Mouse (Mus musculus): ENCODE data around the gene Prss54. TPM values are rescaled to one million over a fixed set of nuclear protein-coding genes. Genes with fewer than 3 reads are reported as not detected.
"Not testable (repeated sequence)": the region's sequence is repeated elsewhere in the genome, so short reads cannot be mapped to it uniquely, and the experiment has no call there.

The Prss54 gene
- not detected for polyA plus RNA-seq (2017; shearing (Covaris generic))

DNA sequence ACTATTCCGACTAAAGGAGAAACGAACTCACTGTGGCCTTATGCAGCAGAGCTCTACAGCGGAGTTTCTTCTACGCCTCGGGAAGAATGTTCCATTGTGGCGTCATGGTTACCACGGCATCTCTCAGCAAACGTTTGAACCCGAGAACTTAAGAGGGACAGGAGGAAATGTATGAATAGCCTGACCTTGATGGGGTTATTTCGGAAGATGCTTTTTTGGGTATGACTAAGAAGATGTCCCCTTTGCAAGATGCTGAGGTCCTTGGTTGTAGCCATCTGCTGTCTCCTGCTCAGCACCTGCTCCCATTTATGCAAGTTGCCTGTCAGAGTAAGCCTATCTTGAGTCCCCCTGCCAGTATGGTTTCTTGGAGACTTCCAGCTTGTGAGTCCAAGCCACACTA lies at the start of gene Prss54:
Prss54 (minus strand) TSS at position 101 of the 400 bp plus-strand sequence.
- no peak for ATAC-seq

DNA sequence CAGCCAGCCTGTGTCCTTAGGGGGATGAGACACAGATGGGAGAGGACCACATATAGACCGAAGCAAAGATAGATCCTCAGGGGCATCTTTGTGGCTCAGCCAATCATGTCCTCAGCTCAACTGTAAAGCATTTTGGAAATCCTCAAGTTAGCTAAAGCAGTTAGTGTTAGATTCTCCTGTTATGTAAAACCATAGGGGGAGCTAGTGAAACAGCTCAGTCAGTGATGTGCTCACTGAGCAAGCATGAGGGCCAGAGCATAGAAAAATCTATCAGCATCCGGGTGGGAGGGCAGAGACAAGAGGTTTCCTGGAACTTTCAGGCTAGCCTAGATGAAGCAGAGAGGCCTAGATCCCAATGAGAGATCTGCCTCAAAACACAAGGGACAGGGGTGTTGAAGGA lies 48.7 kb upstream of the Prss54 start:
- no peak for ATAC-seq

DNA sequence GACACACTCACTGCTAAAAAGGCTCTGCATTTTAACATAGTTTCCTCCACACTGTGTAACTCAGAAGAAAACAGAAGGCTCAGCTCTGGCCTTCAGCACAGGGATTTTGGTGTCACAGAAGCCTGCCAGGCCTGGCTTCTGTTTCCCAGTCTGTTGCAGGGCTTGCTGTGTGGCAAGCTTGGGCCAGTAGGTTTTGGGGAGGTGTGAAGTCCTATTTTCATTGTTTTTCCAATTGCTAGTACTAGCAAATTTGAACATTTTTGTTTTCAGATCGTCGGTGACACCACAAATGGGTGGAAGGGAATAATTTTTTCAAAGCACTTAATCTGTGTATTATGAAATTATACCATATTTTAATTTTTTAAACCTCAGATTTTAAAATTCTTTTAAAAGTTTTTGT lies 43.9 kb upstream of the Prss54 start:
- ATAC-seq, result no peak

DNA sequence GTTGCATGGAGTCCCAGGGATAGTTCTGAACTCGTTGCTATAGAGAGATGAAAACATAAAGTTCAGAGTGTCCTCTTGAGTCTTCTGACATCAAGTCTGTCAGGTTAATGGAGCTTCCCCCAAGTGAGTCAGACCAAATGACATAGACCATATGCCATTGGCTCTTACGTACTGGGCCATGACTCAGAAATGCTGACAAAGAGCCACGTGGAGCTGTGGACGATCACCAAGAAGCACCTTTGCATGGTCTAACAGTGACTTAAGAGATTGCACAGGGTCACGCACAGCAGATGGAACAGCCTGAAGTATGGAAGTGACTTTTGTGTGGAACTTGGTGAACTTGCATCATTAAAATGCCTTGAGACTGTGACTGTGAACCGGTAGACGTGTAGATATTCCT lies 40.2 kb upstream of the Prss54 start:
- no peak for ATAC-seq

DNA sequence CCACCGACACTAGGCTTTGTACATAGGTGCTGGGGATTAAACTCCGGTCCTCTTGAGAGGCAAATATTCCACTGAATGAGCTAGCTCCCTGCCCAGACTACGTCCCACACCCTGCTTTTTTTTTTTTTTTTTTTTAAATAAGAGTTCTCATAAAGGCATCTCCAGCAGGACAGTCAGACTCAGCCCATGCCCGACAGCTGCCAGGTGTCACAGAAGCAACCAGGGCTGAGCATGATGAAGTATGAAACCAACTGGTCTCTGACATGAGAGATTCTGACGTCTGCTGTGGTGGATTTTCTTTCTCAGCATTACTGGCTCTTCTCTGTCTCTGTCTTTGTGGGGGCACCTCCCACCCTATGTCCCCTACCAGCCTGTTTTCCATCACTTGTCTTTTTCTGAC lies 35.6 kb upstream of the Prss54 start:
- no peak for ATAC-seq

DNA sequence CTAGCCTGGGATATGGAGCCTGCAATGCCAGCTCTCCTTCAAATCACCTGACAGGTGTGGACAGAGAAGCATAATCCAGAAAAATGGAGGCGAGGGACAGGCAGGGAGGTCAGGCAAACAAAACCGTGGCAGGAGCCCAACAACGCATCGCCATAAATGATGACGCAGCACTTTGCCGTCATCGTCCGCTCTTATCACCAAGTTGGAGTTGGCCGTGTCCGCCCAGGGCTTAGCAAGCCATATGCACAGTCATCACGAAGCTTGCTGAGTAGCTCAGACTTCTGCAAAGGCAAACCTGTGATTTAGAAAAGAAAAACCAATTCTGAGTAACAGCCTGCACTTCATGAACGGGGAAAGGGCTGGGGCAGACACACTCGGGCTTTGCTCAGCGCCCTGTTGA lies 34.6 kb upstream of the Prss54 start:
- ATAC-seq, result no peak

DNA sequence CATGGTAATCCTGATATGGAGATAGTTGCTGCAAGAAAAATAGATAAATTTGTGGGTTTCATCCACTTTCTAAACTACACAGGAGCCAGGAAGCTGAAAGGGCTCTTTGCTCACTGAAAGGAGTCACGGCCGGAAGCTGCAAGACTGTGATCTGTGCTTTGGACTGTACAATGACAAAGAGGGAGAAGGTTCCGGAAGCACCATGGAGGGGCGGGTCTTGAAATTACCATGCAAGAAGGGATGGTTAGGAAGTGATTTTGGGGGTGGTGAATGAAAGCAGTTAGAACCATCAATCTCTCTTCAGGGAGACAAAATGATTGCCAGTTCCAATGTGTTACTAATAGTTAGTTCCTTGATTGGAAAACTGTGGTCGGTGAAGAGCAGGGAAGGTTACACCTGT lies 33.3 kb upstream of the Prss54 start:
- ATAC-seq, result no peak

DNA sequence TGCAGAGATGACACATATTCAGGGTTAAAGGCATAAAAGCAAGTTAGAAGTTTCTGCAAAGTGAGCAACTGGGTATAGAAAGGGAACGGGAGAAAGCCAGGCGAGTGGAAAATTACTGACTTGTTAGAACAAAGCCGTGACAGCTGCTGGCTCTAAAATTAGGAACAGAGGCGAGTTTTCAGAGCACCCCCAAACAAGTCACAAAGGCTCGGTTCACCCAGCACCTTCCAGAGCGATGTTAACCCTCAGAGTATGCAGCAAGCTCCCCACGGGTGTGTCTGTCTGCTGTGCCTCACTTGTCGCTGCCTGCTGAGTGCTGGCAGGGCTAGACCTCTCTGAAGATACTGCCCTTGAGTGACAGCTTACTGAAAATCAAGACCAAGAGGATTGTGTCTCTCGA lies 31.1 kb upstream of the Prss54 start:
- no peak for ATAC-seq

DNA sequence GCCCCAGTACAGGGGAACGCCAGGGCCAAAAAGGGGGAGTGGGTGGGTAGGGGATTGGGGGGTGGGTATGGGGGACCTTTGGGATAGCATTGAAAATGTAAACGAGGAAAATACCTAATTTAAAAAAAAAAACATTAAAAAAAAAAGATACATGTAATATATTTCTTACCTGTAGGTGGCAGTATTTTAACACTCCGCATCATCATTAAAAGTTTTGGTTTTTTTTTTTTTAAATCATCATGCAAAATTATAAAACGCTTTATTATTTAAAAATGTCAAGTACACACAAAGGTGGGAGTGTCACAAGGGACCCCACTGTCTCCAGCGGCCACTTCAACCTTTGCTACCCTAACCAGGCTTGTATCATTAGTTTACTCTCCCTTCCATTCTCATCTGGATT lies 30.4 kb upstream of the Prss54 start:
- not testable (repeated sequence) for ATAC-seq

DNA sequence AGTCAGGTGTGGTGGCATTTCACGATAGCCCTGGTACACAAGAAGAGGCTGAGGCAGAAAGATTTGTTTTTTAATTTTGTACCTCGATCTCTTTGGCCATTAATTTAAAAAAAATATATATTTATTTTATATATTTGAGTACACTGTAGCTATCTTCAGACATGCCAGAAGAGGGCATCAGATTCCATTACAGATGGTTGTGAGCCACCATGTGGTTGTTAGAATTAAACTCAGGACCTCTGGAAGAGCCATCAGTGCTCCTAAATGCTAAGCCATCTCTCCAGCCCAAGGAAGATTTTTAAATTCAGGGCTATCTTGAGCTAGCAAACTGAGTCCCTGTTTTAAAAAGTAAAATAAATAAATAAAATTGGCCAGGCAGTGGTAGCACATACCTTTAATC lies 26.0 kb upstream of the Prss54 start:
- no peak for ATAC-seq

DNA sequence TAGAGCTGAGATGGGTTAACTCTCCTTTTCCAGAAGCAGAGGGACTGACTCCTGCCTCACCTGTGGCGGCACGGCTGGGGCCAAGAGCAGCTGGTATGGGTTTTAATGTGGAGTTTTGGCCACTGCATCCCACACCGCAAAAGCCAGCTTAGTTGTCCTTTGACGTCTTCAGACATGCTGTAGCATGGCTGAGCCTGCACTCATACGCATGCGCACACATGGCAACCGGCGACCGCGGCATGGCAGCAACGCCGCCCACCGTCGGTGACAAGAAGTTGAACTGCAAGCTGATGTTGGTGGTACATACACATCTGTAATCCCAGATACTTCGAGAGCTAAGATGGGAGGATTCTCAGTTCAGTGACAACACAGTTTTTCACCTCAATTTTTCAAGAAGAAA lies 25.2 kb upstream of the Prss54 start:
- no peak for ATAC-seq

DNA sequence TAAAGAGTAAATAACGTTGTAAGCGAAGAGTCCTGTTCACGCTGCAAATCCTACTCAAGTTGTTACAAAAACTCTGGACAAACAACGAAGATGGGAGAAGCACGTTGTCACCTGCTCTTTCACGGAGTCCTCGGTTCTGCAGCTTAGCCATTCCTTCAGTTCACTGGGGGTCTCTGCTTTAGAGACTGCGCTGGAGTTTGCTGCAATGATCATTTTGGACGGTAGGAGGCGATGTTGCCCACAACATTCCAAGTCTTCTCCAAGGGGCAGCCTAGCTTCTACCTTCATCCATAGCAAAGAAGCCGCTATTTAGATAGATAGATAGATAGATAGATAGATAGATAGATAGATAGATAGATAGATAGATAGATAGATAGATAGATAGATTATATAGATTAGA lies 23.7 kb upstream of the Prss54 start:
- ATAC-seq, result peak; percentile 43

DNA sequence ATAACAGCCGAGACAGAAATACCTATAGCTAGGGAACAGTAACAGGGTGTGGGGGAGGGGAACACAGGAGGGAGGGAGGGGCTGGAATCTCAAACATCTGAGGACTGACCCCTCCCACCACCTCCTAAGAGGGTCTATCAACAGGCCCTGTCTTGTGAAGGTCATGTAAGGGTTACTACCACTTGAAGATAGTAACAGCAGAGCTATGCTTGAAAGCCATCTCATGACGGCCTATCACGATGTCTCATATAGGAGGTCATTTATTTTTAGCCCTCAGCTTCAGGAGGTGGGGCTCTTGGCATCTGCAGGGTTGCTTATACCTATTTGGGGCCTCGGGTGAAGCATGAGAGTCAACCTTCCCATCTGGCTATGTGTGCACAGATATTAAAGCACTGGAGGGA lies 20.7 kb upstream of the Prss54 start:
- no peak for ATAC-seq

DNA sequence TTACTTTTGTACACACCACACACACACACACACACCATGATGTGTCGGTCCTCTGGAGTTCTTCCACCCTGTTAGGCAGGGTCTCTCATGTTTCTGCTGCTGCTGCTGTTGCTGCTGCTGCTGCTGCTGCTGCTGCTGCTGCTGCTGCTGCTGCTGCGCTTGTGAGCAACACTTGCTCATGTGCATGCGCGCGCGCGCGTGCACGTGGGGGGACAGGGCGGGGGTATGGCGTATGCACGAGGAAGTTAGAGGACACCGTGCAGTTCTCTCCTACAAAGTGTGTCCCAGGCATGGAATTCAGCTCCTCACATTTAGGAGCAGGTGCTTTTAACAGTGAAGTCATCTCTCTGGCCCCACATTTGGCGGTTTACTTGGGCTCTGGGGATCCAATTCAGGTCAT lies 19.0 kb upstream of the Prss54 start:
- ATAC-seq, result no peak

DNA sequence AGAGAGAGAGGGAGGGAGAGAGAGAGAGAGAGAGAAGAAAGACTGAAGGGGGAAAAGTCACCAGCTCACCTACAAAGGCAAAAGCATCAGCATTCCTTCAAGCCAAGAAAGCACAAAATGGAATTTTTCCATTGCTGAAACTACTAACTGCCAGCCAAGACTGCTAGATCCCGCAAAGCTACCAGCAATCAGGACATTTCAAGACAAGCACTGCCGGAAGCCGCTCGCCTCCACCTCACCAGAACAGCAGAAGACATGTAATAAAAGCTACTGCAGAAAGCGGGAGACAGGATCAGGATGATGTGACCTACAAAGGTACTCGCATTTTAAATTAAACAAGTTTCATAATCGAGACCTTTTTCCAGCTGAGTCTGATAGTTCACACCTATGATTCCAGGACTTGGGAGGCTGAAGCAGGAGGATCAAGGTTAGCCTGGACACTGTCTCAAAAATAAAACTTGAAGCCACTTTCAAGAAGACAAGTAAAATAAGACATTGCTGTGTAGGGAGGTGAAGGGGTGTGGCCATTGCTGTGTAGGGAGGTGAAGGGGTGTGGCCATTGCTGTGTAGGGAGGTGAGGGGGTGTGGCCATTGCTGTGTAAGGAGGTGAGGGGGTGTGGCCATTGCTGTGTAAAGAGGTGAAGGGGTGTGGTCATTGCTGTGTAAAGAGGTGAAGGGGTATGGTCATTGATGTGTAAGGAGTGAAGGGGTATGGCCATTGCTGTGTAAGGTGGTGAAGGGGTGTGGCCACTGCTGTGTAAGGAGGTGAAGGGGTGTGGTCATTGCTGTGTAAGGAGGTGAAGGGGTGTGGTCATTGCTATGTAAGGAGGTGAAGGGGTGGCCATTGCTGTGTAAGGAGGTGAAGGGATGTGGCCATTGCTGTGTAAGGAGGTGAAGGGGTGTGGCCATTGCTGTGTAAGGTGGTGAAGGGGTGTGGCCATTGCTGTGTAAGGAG lies 17.6 kb upstream of the Prss54 start:
- ATAC-seq, result no peak

DNA sequence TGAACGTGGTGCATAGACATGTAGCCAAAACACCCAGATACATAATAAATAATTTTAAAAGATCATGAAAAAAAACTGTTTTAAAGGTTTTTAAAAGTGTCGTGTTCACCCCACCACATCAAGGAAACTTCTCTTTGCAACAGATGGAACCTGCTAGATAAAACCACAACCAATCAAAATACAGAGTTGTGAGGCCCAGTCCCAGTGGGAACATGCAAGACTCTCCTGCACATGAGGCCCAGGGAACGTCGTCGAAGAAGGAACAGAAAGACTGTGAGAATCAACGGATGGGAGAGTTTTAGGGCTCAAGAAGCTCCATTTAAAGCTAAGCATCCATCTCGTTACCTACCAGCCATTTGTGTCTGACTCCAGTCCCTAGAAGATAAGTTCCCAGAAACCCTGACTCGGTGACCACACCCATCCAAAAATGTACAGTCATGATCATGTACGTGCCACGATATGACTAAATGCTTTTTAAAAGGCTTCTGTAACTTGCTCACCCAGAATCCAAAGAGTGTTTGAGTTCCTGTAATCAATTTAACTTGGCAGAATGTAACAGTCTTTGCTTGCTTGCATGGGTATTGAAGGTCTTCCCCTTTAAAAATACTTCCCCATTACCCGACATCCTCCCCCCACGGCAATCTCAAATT lies 16.1 kb upstream of the Prss54 start:
- ATAC-seq, result no peak

DNA sequence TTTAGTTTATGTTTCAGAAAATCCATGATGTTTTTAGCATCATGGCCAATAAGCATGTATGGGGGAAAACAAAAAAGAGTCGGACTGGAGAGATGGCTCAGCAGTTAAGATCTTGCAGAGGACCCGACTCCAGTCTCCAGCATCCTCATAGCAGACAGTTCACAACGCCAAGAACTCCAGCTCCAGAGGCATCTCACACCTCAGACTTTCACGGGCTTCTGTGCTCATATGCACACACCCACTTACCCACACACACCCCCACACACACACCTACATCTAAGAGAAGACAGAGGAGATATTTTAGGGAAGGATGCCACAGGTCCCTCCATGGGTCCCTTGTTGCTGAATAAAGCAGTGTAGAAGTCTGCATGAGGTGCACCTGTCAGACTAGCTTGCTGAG lies 14.4 kb upstream of the Prss54 start:
- ATAC-seq, result no peak

DNA sequence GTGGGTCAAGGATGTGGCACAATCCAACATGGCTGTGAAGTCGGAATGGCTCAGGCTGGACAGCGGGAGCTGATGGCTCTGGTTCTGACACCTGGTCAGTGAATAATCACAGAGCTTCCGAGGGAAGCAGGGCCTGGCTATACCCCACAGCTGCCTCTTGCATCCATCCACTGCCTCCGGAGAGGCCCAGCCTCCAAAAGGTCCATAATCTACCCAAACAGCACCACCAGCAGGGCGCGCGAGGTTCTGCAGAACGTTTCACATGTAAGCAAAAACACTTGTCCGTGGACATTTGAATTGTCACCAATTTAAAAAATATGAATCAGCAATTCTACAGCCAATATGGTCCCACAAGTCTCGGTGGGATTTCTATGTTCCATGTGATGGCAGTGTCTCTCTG lies 13.1 kb upstream of the Prss54 start:
- ATAC-seq, result no peak

DNA sequence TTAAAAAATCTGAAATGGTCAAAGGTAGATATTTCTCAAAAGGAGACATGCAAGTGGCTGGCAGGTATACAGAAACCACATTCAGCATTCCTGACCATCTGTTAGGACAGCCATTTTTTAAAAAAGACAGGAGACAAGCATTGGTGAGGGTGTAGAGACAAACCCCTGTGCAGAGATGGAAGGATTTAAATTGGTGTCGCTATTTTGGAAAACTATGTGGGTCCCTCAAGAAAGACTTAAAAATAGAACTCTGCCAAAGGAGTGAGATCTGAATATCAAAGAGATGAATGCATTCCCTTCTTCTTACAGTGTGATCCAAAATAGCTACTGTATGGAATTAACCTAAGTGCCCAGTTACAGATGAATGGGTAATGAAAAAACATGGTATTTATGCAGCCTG lies 11.2 kb upstream of the Prss54 start:
- ATAC-seq, result no peak

DNA sequence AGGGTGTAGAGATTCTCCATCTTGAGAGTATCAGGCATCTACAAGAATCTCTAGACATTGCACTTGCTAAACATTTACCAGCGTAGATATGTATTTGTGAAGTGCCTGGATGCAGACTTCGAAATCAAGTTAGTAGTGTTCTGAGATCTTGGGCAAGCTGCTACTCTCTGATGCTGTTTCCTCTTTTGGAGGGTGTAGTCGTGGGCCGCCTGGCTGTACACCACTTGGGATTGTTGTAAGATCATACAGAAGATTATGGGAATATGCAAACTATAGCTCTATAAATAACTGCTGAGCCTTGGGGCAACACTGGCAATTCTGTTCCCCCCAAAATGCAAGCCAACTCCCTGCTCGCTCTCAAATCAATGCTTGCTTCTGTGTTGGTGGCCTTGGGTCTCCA lies 3.0 kb downstream of the Prss54 start:
- no peak for ATAC-seq

DNA sequence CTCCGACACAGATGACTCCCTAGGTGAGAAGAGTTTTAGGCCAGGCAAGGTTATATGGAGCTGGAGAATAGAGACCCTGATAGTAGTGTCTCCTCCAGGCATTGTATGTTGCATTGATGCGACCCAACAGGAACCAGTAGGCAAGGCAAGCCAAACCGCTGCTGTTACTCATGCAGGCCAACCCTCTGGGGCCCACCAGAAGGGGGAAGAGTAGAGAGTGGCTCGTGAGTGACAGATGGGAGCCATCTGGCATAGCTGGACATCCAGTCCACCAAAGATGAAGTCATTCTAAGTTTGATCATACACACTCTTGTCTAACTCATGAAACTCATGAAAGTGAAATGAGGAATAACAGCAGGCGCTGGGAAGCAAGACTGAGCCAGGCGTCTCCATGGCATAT lies 9.3 kb downstream of the Prss54 start:
- no peak for ATAC-seq

DNA sequence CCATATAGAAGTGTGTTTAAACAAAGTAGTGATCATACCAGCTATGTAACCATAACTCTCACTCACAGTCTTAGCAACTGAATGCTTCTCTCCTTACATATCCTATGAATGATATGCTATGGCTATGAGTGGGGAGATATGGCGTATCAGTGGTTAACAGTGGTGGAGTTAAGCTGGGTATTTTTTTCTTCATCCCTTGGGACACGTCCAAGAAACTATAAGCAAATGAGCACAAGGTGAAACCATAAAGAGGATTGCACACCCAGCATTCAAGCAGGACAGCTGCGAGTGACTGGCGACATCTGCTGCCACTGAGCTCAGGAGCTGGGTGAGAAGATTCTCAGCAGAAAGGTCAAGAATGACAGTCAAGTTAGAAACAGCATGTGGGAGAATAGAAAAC lies 9.9 kb downstream of the Prss54 start:
- ATAC-seq, result no peak

DNA sequence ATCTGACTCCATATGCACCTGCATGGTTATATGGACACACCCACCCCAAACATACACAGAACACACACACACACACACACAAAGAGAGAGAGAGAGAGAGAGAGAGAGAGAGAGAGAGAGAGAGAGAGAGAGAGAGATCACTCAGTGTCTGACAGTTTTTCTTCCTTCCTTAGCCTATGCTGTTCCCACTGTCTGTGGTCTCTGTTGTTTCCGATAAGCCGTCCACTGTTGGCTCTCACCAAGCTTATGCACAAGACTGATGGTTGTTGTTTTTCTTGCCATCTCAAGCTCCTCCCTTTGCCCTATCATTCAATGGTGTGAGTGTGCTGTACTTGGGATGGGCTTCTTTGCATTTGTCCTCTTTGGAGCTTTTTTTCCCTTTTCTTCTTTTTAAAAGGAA lies 20.2 kb downstream of the Prss54 start:
- ATAC-seq, result no peak

DNA sequence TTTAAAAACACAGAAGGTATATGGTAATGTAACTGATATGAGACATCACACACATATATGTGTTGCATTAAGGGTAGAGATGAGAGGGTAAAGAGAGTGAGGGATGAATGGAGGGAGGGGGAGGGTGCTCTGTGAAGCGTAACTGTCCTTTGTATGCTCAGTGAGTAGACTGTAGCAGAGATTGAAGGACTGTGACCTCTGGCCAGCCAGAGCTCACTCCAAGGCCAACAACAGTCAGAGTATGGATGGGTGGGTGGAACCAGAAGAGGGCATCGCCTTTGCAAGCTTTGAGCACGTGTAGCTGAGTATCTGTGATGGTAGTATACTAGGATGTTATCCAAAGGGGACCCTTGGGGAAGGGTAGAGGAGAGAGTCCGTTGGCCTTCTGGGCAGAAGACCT lies 24.6 kb downstream of the Prss54 start:
- ATAC-seq, result no peak

Measured in inflammation-experienced regulatory T-cells, adult 6 months (primary cell).